Mouse (Mus musculus): Measurements from ENCODE around the gene Sept5.

Gene Sept5

GRCm38 (mm10) chr16:18584901-18585510 is 44.7 kb downstream of the Sept5 start:
- no peak for DNase-seq (ENCODE audit: low spot score in 2 of 2)

- no peak for DNase-seq (ENCODE audit: low spot score in 2 of 2)
Observed at GRCm38 (mm10) chr16:18583673-18584357, 45.9 kb downstream of the Sept5 start.

GRCm38 (mm10) chr16:18583169-18583568 is 46.6 kb downstream of the Sept5 start:
- DNase-seq (ENCODE audit: low spot score in 2 of 2): no peak

GRCm38 (mm10) chr16:18582426-18583148 is 47.2 kb downstream of the Sept5 start:
- no peak for DNase-seq (ENCODE audit: low spot score in 2 of 2)

- DNase-seq (ENCODE audit: low spot score in 2 of 2): no peak
Observed at GRCm38 (mm10) chr16:18581623-18582205, 48.0 kb downstream of the Sept5 start.

- no peak for DNase-seq (ENCODE audit: low spot score in 2 of 2)
Observed at GRCm38 (mm10) chr16:18581050-18581622, 48.6 kb downstream of the Sept5 start.

GRCm38 (mm10) chr16:18580389-18580788 is 49.4 kb downstream of the Sept5 start:
- no peak for DNase-seq (ENCODE audit: low spot score in 2 of 2)

GRCm38 (mm10) chr16:18577599-18578160 is 52.1 kb downstream of the Sept5 start:
- no peak for DNase-seq (ENCODE audit: low spot score in 2 of 2)

- no peak for DNase-seq (ENCODE audit: low spot score in 2 of 2)
Observed at GRCm38 (mm10) chr16:18577071-18577470, 52.7 kb downstream of the Sept5 start.

- DNase-seq (ENCODE audit: low spot score in 2 of 2): no peak
Observed at GRCm38 (mm10) chr16:18574196-18574595, 55.6 kb downstream of the Sept5 start.

Measured in frontal cortex, postnatal 10 days (tissue).